Mouse (Mus musculus): ENCODE measurements at regions not wholly inside any gene's neighbourhood (a gene's known extent, or its start where the extent isn't known, plus 50 kb on each side); places are given as distances from the start of the nearest gene placed in this dataset.

GRCm38 (mm10) chr11:43979406-43979805 is 78.4 kb upstream of the Adra1b start:
- no peak for TF ChIP-seq POLR2A (IDR thresholded peaks at IDR 0.05; ENCODE audit: low read depth, low read length)
- TF ChIP-seq CTCF (IDR thresholded peaks at IDR 0.05; ENCODE audit: extremely low read depth, insufficient read depth, insufficient read length, insufficient replicate concordance), result no peak

Data from spleen, adult 2 months (tissue).